Mouse (Mus musculus) neural tube, embryonic 14.5 days (tissue): ENCODE data around the gene Uts2. TPM values are rescaled to one million over a fixed set of nuclear protein-coding genes. Genes with fewer than 3 reads are reported as not detected.

Experiments used
- polyA plus RNA-seq: library from polyadenylated mRNA; unstranded; fragments of >200 nt; fragmentation: Nextera tagmentation; extraction: Ambion mirVana; gene quantifications from 2 replicates; pipeline ENCODE4 v1.2.1, GENCODE M21; 2014

Gene Uts2
- polyA plus RNA-seq, 1 experiment from 2014 or later: 9.5 TPM

Other genes with a start within 250 kb of the Uts2 start
- gene Errfi1, start 143.2 kb upstream of the Uts2 start, polyA plus RNA-seq: 70.2 and 76.9 TPM in 2 replicates
- gene Park7, start 82.7 kb upstream of the Uts2 start, polyA plus RNA-seq: 380 and 397 TPM in 2 replicates
- 0.22 and 0.43 TPM in 2 replicates for gene Tnfrsf9, start 82.5 kb upstream of the Uts2 start, polyA plus RNA-seq
- gene Per3, start 47.6 kb downstream of the Uts2 start, polyA plus RNA-seq: 4.2 and 5.1 TPM in 2 replicates
- 36.6 and 45.2 TPM in 2 replicates for gene Vamp3, start 60.9 kb downstream of the Uts2 start, polyA plus RNA-seq
- gene Gm13090, start 92.5 kb downstream of the Uts2 start, polyA plus RNA-seq: 0.63 and 1.4 TPM in 2 replicates